Mouse (Mus musculus) forebrain, embryonic 16.5 days (tissue): Measurements from ENCODE around the gene Szt2. TPM values are rescaled to one million over a fixed set of nuclear protein-coding genes. Genes with fewer than 3 reads are reported as not detected.
A peak's percentile ranks its signal among the peaks of the same experiment; 100 is the strongest.

ENCODE experiments used
- ATAC-seq: fragments of 200-750 bp; cut with Nextera tagmentation; 2 replicates; pipeline ENCODE4 v1.8.0; 2017; ENCODE audit warnings: mild to moderate bottlenecking, moderate library complexity
- H3K27ac ChIP-seq: fragments of 300-500 bp; sonication (generic); 2 replicates; pipeline ENCODE4 v1.5.1; 2014; ENCODE audit warnings: low read length, control low read depth
- H3K27me3 ChIP-seq: fragments of 300-500 bp; sonication (generic); replicated peaks from 2 replicates; pipeline ENCODE4 v1.6.1; 2014; ENCODE audit warnings: low read length; ENCODE audit not compliant: control insufficient read depth, insufficient read depth
- H3K36me3 ChIP-seq: fragments of 300-500 bp; sonication (generic); 2 replicates; pipeline ENCODE4 v1.6.1; 2014; ENCODE audit not compliant: control insufficient read depth, insufficient read depth
- H3K4me1 ChIP-seq: fragments of 300-500 bp; sonication (generic); replicated peaks from 2 replicates; pipeline ENCODE4 v1.6.1; 2014; ENCODE audit warnings: low read length; ENCODE audit not compliant: control insufficient read depth, insufficient read depth
- H3K4me2 ChIP-seq: fragments of 300-500 bp; sonication (generic); 2 replicates; pipeline ENCODE4 v1.6.1; 2014; ENCODE audit warnings: mild to moderate bottlenecking, low read length, control low read depth
- H3K4me3 ChIP-seq: fragments of 300-500 bp; sonication (generic); replicated peaks from 2 replicates; pipeline ENCODE4 v1.5.1; 2014; ENCODE audit warnings: mild to moderate bottlenecking, low read length, control low read depth
- H3K9ac ChIP-seq: fragments of 300-500 bp; sonication (generic); replicated peaks from 2 replicates; pipeline ENCODE4 v1.6.1; 2014; ENCODE audit warnings: low read depth, low read length, control low read depth
- H3K9me3 ChIP-seq: fragments of 300-500 bp; sonication (generic); 2 replicates; pipeline ENCODE4 v1.6.1; 2016; ENCODE audit warnings: low read length; ENCODE audit not compliant: control insufficient read depth
- WGBS: fragments of 180-500 bp; shearing (Covaris S2); extraction: QIAGEN DNeasy Blood & Tissue Kit; methylation state at CpG from one replicate; pipeline ENCODE4 v1.1.7; 2014; 5-methylcytosine and 5-hydroxymethylcytosine counted together
- polyA plus RNA-seq: library from polyadenylated mRNA; unstranded; fragments of >200 nt; fragmentation: Nextera tagmentation; extraction: Ambion mirVana; gene quantifications from 2 replicates; pipeline ENCODE4 v1.2.1, GENCODE M21; 2015

Szt2 gene
- polyA plus RNA-seq, 1 experiment from 2014 or later, result 11.6 TPM

DNA sequence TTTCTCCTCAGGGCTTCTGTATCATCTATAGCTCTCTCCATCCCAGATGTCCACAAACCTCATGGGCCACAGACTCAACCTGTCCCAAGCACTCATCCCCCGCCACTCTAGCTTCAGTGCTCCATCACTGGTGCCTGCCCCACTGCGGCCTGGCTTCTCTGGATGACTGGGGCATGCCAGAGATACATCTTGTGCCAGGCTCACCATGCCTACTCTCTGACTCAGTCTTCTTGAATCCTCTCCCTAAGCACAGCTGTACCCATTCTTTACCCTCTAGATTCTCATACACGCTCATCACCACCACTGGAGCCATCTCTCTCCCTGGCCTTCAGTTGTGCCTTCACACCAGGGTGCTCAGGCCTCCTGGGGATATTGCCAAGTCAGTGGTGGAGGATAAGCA, 45.1 kb downstream of the Szt2 start:
- Histone ChIP-seq H3K4me1 (peaks cover 14% of the 10 kb centered on the region), H3K4me2 (no peak overlapping the region), H3K9ac (no peak overlapping the region), H3K27ac (no peak overlapping the region), H3K4me3 (no peak overlapping the region), H3K27me3 (no peaks in the 10 kb centered on the region), H3K9me3 (no peaks in the 10 kb centered on the region), H3K36me3 (peaks cover 39% of the 10 kb centered on the region)
- 95% methylated on average over 3 of the region's 3 CpGs for WGBS
- no peak for ATAC-seq

DNA sequence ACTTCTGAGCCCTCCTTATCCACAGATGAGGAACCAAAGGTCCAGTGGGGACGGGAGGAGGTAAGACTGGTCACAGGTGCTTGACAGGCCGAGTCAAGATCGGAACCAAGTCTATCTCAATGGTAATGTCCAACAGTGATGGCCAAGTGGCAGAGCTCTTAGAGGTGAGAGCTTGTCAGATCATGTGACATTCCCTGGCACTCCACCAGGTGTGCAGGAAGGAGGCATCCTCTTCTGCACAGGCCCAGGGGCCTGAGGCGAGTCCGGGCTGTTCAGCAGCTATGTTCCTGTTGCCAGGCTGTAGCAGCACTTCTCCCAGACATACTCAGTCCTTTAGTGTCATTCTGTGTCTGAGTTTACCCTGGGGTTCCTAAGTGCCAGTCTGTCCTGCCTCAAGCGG, 46.2 kb downstream of the Szt2 start:
- no peak for ATAC-seq
- Histone ChIP-seq H3K4me2 (no peak overlapping the region), H3K4me1 (peaks cover 14% of the 10 kb centered on the region), H3K27ac (no peak overlapping the region), H3K36me3 (peaks cover 30% of the 10 kb centered on the region), H3K9ac (no peak overlapping the region), H3K27me3 (no peaks in the 10 kb centered on the region), H3K9me3 (no peaks in the 10 kb centered on the region), H3K4me3 (no peak overlapping the region)
- 93% methylated on average over 6 of the region's 6 CpGs for WGBS

GRCm38 (mm10) chr4:118361451-118361850, 47.6 kb downstream of the Szt2 start:
- H3K36me3 ChIP-seq, result peaks cover 24% of the 10 kb centered on the region
- no peak for ATAC-seq
- no peak overlapping the region for H3K27ac ChIP-seq
- H3K4me3 ChIP-seq, result no peak overlapping the region
- H3K27me3 ChIP-seq, result no peaks in the 10 kb centered on the region
- H3K4me1 ChIP-seq, result peaks cover 14% of the 10 kb centered on the region
- H3K4me2 ChIP-seq, result no peak overlapping the region
- 84% methylated on average over 5 of the region's 5 CpGs for WGBS
- no peak overlapping the region for H3K9ac ChIP-seq
- no peaks in the 10 kb centered on the region for H3K9me3 ChIP-seq

GRCm38 (mm10) chr4:118359896-118360720, 49.0 kb downstream of the Szt2 start:
- peak overlapping the region; percentile 86 for H3K4me2 ChIP-seq
- 1% methylated on average over 53 of the region's 54 CpGs for WGBS
- H3K4me1 ChIP-seq, result peaks cover 14% of the 10 kb centered on the region
- peaks cover 15% of the 10 kb centered on the region; the same call in 1 of the 2 replicates for H3K36me3 ChIP-seq
- ATAC-seq, result peak; percentile 72
- H3K4me3 ChIP-seq, result peak overlapping the region; percentile 67
- H3K27ac ChIP-seq, result peak overlapping the region; percentile 88
- H3K9ac ChIP-seq, result peak overlapping the region; percentile 87
- no peaks in the 10 kb centered on the region for H3K27me3 ChIP-seq
- H3K9me3 ChIP-seq, result no peaks in the 10 kb centered on the region

DNA sequence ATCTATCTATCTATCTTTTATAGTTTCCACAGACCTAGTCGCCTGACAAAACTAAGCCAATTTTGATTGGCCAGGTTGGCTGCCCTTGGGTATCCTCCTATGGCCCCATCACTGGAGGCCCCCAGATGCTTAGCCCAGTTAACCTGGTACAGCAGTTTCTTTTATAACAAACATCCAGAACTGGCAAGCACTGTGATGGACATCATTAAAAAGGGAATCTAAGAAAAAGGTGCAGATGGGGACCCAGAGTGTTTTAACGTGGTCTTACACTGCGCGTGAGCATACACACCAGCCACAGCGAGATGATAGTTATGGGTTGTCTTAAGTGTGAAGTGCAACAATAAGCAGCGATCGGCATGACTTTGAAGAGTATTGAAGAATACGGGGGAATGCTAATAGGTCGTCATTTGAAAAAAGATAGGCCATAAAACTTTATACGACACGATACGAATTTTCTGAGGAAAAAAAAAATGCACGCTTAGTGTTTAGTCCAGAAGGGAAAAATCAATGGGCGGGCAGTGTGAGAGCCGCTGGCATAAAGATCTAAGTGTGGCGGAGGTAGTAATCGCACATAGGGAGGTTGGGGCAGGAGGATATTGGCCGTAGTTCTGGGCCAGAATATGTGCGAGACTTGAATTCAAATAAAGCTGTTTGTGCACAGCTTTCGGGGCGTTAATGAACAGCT, 49.7 kb downstream of the Szt2 start:
- Histone ChIP-seq H3K36me3 (peaks cover 12% of the 10 kb centered on the region; the same call in 1 of the 2 replicates), H3K27ac (peak overlapping the region; percentile 88), H3K4me1 (peaks cover 14% of the 10 kb centered on the region), H3K9ac (peak overlapping the region; percentile 87), H3K9me3 (no peaks in the 10 kb centered on the region), H3K4me3 (peak overlapping the region; percentile 67), H3K27me3 (no peaks in the 10 kb centered on the region), H3K4me2 (peak overlapping the region; percentile 86)
- WGBS, result 13% methylated on average over 21 of the region's 21 CpGs
- ATAC-seq, result no peak

DNA sequence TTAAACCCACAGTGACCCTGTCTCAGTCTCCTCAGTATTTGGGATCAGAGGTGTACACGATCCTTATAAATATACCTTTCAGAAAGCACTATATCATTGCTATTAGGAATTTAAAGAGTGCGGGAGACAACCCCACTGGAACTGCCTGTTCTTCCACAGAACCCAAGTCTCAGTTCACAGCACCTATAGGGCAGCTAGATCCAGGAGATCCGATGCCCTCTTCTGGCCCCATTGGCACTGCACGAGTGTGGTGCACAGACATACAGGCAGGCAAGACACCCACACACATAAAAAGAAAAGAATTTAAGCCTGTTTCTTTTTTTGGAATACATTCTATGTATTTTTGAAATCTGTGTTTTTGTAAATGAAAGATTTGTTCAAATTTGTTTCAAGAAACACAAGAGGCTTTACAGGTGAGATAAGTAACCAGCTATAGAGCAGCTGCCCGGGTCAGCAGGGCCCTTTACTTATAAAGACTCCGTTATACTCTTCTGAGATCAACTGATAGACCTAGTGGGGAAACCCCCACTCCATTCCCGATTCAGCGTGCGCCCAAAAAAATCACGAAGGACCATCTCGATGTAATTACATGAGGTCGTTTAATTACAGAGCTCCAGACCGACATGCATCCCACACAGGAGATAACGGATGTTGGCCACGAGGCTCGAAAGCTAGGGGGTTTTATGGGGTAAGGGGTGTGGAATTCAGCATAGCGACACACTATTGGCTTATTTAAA, 50.7 kb downstream of the Szt2 start:
- 87% methylated on average over 17 of the region's 17 CpGs for WGBS
- Histone ChIP-seq H3K27me3 (no peaks in the 10 kb centered on the region), H3K27ac (no peak overlapping the region), H3K4me2 (no peak overlapping the region), H3K4me1 (peaks cover 20% of the 10 kb centered on the region), H3K4me3 (no peak overlapping the region), H3K9me3 (no peaks in the 10 kb centered on the region), H3K36me3 (peaks cover 12% of the 10 kb centered on the region; the same call in 1 of the 2 replicates), H3K9ac (no peak overlapping the region)
- ATAC-seq, result no peak

GRCm38 (mm10) chr4:118357504-118357903, 51.6 kb downstream of the Szt2 start:
- no peaks in the 10 kb centered on the region for H3K27me3 ChIP-seq
- no peak overlapping the region for H3K27ac ChIP-seq
- no peaks in the 10 kb centered on the region for H3K9me3 ChIP-seq
- no peak overlapping the region for H3K4me3 ChIP-seq
- ATAC-seq, result no peak
- no peak overlapping the region for H3K9ac ChIP-seq
- H3K4me2 ChIP-seq, result no peak overlapping the region
- H3K36me3 ChIP-seq, result peaks cover 9% of the 10 kb centered on the region; the same call in 1 of the 2 replicates
- 87% methylated on average over 8 of the region's 8 CpGs for WGBS
- H3K4me1 ChIP-seq, result peaks cover 22% of the 10 kb centered on the region

DNA sequence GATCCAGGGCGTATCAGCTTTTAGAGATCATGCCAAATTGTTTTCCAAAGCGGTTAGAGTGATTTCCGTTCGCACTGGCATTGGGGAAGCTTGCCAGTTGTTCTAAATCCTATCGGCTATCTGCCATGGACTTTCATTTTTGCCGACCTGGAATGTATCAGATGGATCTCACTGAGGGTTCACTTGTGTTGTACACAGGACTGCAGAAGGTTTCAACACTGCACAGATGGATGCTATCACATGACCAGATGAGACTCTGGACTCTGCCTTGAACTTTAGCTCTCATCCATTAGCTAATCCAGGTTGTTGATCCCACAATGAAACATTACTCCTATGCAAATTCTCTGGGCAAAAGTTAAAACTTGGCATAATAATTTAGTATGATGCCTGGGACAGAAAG, 52.3 kb downstream of the Szt2 start:
- Histone ChIP-seq H3K27me3 (no peaks in the 10 kb centered on the region), H3K9me3 (no peaks in the 10 kb centered on the region), H3K4me3 (no peak overlapping the region), H3K4me2 (no peak overlapping the region), H3K27ac (no peak overlapping the region), H3K4me1 (peaks cover 26% of the 10 kb centered on the region), H3K9ac (no peak overlapping the region), H3K36me3 (peaks cover 2% of the 10 kb centered on the region; the same call in 1 of the 2 replicates)
- no peak for ATAC-seq
- 86% methylated on average over 6 of the region's 6 CpGs for WGBS

DNA sequence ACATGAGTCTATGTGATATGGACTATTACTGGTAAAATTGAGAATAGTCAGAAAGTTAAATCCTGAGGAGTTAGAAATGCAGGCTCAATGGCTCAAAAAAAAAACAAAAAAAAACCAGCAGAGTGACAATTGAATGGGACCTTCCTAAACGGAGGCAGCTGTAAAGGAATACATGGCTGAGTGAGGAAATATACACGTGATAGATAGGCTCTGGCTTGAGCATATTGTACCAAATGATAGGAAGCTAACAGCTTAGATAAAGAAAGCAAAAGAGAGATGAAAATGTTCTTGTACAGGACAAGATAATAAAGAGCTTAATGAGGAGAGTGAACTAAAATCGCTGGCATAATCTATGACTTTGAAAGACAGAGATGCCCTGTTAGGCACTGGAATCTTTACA, 54.8 kb downstream of the Szt2 start:
- WGBS, result 52% methylated on average over 3 of the region's 3 CpGs
- Histone ChIP-seq H3K9ac (no peak overlapping the region), H3K4me1 (peaks cover 17% of the 10 kb centered on the region), H3K4me3 (no peak overlapping the region), H3K27ac (no peak overlapping the region), H3K27me3 (no peaks in the 10 kb centered on the region), H3K9me3 (no peaks in the 10 kb centered on the region), H3K36me3 (no peaks in the 10 kb centered on the region), H3K4me2 (no peak overlapping the region)
- no peak for ATAC-seq
